Mouse (Mus musculus) forebrain, embryonic 16.5 days (tissue): ENCODE data around the gene Myo18a. TPM values are rescaled to one million over a fixed set of nuclear protein-coding genes. Genes with fewer than 3 reads are reported as not detected.
A peak's percentile ranks its signal among the peaks of the same experiment; 100 is the strongest.

ENCODE experiments used
- ATAC-seq: fragments of 200-750 bp; cut with Nextera tagmentation; 2 replicates; pipeline ENCODE4 v1.8.0; 2017; ENCODE audit warnings: mild to moderate bottlenecking, moderate library complexity
- H3K27ac ChIP-seq: fragments of 300-500 bp; sonication (generic); 2 replicates; pipeline ENCODE4 v1.5.1; 2014; ENCODE audit warnings: low read length, control low read depth
- H3K27me3 ChIP-seq: fragments of 300-500 bp; sonication (generic); replicated peaks from 2 replicates; pipeline ENCODE4 v1.6.1; 2014; ENCODE audit warnings: low read length; ENCODE audit not compliant: control insufficient read depth, insufficient read depth
- H3K36me3 ChIP-seq: fragments of 300-500 bp; sonication (generic); 2 replicates; pipeline ENCODE4 v1.6.1; 2014; ENCODE audit not compliant: control insufficient read depth, insufficient read depth
- H3K4me1 ChIP-seq: fragments of 300-500 bp; sonication (generic); replicated peaks from 2 replicates; pipeline ENCODE4 v1.6.1; 2014; ENCODE audit warnings: low read length; ENCODE audit not compliant: control insufficient read depth, insufficient read depth
- H3K4me2 ChIP-seq: fragments of 300-500 bp; sonication (generic); 2 replicates; pipeline ENCODE4 v1.6.1; 2014; ENCODE audit warnings: mild to moderate bottlenecking, low read length, control low read depth
- H3K4me3 ChIP-seq: fragments of 300-500 bp; sonication (generic); replicated peaks from 2 replicates; pipeline ENCODE4 v1.5.1; 2014; ENCODE audit warnings: mild to moderate bottlenecking, low read length, control low read depth
- H3K9ac ChIP-seq: fragments of 300-500 bp; sonication (generic); replicated peaks from 2 replicates; pipeline ENCODE4 v1.6.1; 2014; ENCODE audit warnings: low read depth, low read length, control low read depth
- H3K9me3 ChIP-seq: fragments of 300-500 bp; sonication (generic); 2 replicates; pipeline ENCODE4 v1.6.1; 2016; ENCODE audit warnings: low read length; ENCODE audit not compliant: control insufficient read depth
- WGBS: fragments of 180-500 bp; shearing (Covaris S2); extraction: QIAGEN DNeasy Blood & Tissue Kit; methylation state at CpG from one replicate; pipeline ENCODE4 v1.1.7; 2014; 5-methylcytosine and 5-hydroxymethylcytosine counted together
- polyA plus RNA-seq: library from polyadenylated mRNA; unstranded; fragments of >200 nt; fragmentation: Nextera tagmentation; extraction: Ambion mirVana; gene quantifications from 2 replicates; pipeline ENCODE4 v1.2.1, GENCODE M21; 2015

The Myo18a gene
- polyA plus RNA-seq, 1 experiment from 2014 or later = 54.8 TPM

DNA sequence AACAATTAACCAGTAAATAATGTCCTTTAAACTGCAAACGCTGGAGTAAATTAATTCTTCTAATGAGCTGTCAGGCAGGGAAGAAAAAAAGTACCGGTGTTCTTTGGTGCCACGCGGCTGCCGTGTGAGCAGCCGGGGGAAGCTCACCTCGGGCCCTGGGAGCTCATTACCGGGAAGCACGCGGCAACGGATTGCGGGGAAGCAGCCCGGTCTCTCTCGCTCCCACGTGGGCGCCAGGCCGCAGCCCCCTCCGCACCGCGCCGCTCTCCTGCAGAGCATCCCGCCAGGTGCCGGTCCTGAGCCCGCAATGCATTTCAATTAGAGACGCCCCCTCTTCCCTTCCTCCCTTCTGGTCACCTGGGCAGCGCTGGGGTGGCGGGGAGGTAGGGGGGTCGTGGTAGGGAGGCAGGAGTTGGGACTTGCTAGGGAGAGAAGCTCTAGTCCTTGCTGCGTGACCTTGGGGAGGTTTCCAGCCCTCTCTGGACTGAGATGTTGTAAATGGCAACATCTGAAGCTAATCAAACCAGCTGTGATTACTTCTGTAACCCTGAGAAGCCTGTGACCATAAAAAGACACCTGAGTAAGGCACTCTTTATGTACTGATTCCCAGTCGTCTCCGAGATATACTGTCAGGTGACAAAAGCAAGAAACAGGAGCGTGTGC, 151.7 kb downstream of the Myo18a start:
- no peak overlapping the region for H3K27ac ChIP-seq
- 5% methylated on average over 32 of the region's 32 CpGs for WGBS
- peak overlapping the region; percentile 35 for H3K4me2 ChIP-seq
- peak; percentile 26; the same call in 1 of the 2 replicates for ATAC-seq
- peak overlapping the region; percentile 30 for H3K9ac ChIP-seq
- no peak overlapping the region; the same call in 1 of the 2 replicates for H3K4me3 ChIP-seq
- H3K36me3 ChIP-seq = no peaks in the 10 kb centered on the region
- H3K27me3 ChIP-seq = no peaks in the 10 kb centered on the region
- H3K9me3 ChIP-seq = no peaks in the 10 kb centered on the region
- H3K4me1 ChIP-seq = peaks cover 12% of the 10 kb centered on the region

Other genes with a start within 250 kb of the Myo18a start
- gene Abhd15, start 248.1 kb upstream of the Myo18a start, polyA plus RNA-seq = 1.4 and 1.8 TPM in 2 replicates
- 13.0 and 14.9 TPM in 2 replicates for gene Trp53i13, start 247.3 kb upstream of the Myo18a start, polyA plus RNA-seq
- gene Gm10392, start 244.0 kb upstream of the Myo18a start, polyA plus RNA-seq = not detected in 2 replicates
- gene Taok1, start 155.4 kb upstream of the Myo18a start, polyA plus RNA-seq = 27.5 and 29.4 TPM in 2 replicates
- gene Nufip2, start 77.1 kb upstream of the Myo18a start, polyA plus RNA-seq = 2.7 and 3.6 TPM in 2 replicates
- 0.19 and 0.66 TPM in 2 replicates for gene Cryba1, start 38.0 kb upstream of the Myo18a start, polyA plus RNA-seq
- gene Gm10277, start 24.5 kb downstream of the Myo18a start, polyA plus RNA-seq = 0.99 and 3.3 TPM in 2 replicates
- 8.6 and 12.6 TPM in 2 replicates for gene Pipox, start 130.8 kb downstream of the Myo18a start, polyA plus RNA-seq
- gene Sez6, start 167.6 kb downstream of the Myo18a start, polyA plus RNA-seq = 257 and 284 TPM in 2 replicates
- gene Phf12, start 219.5 kb downstream of the Myo18a start, polyA plus RNA-seq = 20.6 and 23.0 TPM in 2 replicates